Mouse (Mus musculus) forelimb bud, embryonic 11.5 days (tissue): ENCODE measurements around the gene Aspdh.

Experiments used
- DNase-seq: peaks from one replicate; pipeline ENCODE4 v3.0.0-alpha.2; 2012; ENCODE audit warnings: low read depth, low spot score

Aspdh gene

GRCm38 (mm10) chr7:44465111-44465510 is at the start of gene Aspdh:
Aspdh (plus strand) TSS chr7:44465391.
- DNase-seq, result no peak

DNA sequence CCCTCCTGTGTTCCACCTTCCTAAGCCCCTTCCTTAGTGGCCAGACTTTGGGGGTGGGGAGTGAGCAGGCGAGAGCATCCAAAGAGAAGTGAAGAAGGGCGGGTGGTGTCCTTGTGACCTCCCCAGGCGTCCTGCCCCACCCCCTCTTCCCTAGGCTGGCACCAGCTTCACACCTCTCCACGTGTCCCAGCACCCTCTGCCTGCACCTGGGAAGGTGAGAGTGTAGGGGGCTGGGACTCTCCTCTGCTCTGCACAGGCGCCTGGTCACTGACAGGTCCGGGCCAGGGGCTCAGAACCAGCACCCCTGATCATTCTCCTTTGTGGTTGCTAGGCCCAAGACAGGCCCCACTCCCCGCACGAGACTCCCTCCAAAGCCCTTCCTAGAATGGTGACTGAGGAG is 37.5 kb upstream of the Aspdh start:
- DNase-seq, result no peak

- DNase-seq, result peak; percentile 30
Measured at GRCm38 (mm10) chr7:44428171-44428950, 36.8 kb upstream of the Aspdh start.

- DNase-seq, result peak; percentile 44
Measured at GRCm38 (mm10) chr7:44428968-44429521, 36.1 kb upstream of the Aspdh start, which contains the start of gene Lrrc4b. Lrrc4b (plus strand) TSS chr7:44429018.

DNA sequence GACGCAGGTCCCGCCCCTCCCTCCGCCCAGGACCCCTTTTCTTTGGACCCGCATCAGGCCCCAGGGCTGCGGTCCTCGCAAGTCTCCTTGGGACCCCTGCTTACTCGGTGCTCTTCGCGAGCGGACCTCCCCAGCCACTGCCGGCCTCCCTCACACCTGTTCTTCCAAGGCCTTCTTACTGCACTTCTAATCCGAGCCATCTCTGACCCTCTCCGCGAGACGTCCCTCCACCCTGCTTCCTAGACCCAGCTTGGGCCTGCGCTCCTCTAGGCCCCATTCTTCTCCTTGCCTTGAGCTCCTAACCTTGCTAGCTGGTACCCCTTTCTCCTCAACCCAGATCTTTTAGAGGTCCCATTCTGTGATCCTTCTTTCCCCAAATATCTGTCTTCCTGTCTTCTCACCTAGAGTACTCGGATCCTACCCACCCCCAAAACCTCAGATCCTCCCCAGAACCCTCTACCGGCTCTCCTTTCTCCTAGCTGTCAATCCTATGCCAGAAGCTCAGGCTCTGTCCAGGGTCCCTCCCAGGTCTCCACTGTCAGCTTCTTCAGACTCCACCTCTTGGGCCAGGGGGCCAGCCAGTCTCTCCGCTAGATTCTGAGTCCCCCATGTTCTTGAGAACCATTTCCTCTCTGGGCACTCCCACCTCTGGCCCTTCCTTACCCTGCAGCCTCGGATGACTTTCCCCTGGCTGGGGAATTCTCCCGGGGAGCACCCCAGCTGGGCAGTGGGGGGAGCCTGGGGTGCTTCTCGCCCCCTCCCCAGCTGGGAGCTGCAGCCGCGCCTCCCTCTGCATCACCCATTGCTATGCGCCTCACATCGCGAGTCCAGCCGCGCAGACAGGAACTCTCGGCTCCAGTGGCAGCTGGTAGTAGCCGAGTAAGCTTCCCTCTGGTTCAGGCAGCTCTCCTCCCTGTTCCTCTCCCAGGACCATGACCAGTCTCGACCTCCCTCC is 35.4 kb upstream of the Aspdh start:
- DNase-seq, result no peak

- DNase-seq, result no peak
Measured at GRCm38 (mm10) chr7:44432550-44432949, 32.6 kb upstream of the Aspdh start.

DNA sequence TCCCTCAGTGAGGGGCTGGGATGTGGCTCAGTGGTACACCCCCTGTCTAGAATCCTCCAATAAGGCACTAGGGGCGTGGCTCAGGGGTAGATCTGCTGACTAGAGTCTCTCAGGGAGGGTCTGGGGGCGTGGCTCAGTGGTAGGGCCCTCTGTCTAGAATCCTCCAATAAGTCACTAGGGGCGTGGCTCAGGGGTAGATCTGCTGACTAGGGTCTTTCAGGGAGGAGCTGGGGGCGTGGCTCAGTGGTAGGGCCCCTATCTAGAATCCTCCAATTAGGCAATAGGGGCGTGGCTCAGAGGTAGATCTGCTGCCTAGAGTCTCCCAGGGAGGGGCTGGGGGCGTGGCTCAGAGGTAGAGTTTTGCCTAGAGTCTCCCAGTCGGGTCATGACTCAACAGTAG is 31.8 kb upstream of the Aspdh start:
- DNase-seq, result peak; percentile 68

DNA sequence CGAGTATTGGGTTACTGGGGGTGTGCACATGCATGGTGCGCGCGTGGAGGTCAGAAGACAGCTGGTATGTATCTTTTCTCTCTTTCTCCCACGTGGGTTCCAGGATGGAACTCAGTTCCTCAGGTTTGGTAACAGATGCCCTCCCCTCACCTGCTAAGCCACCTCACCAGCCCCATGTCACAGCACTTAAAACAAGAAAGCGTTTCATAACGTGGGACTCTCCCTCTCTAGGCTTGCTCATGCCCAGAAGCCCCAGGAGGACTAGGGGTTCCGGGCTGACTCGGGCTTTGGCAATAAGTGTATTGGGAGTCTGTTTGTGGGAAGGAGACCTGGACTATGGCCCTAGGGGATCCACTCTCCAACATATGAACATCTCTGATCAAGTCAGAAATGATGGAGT is 31.1 kb upstream of the Aspdh start:
- DNase-seq, result no peak

DNA sequence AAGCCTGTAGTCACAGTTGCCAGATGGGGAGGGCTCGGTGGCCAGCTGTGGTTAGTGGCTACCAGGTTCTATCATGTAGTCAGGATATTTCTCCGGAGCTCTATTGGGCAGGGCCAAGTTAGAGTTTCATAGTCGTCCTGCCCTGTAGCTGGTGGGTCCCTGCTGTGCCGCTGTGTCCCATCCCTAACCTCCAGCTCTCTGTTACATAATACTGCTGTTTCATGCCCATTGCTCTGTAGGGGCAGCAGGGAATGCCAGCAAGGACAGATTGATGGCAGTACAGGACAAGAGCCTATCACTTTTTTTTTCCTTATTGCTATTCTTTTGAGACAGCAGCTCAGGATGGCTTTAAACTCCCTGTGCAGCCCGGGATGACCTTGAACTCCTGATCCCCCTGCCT is 29.4 kb upstream of the Aspdh start:
- DNase-seq, result no peak

GRCm38 (mm10) chr7:44436267-44436666 is 28.9 kb upstream of the Aspdh start:
- no peak for DNase-seq

DNA sequence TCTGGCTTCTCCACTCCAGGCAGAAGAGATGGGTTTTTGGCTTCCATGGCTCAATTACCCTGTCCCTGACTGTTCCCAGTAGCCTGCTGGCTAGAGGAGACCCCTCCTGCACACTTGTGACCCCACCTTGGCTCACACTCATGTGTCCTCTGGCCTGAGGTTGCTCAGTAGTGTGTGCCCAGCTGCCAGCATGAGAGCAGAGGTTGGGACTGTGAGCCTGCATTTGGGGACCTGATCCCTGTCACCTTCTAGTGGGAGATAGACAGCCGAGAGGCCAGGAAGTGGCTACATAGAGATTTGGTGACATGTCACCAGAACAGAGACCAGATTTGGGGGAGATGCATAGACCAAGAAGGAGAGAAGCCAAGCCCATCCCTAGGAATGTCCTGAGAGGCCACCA is 28.0 kb upstream of the Aspdh start:
- no peak for DNase-seq

DNA sequence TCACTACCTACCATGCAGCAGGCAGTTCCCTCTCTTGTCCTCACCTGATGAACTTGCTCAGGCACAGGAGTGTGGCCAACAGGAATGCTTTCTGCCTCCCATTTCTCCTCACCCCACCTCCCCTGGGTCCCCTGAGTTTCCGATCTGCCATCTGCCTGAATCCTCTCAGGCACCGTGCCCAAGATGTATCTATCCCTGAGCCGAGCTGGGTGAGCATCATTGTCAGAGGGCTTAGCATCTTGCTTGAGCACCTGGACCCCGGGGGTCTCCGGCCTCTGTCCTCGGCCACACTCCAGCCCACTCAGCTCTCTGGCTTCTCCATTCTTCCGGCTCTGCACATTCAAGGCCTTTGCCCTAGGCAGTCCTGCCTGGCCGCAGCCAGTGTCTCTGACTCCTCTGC is 27.3 kb upstream of the Aspdh start:
- DNase-seq, result no peak

DNA sequence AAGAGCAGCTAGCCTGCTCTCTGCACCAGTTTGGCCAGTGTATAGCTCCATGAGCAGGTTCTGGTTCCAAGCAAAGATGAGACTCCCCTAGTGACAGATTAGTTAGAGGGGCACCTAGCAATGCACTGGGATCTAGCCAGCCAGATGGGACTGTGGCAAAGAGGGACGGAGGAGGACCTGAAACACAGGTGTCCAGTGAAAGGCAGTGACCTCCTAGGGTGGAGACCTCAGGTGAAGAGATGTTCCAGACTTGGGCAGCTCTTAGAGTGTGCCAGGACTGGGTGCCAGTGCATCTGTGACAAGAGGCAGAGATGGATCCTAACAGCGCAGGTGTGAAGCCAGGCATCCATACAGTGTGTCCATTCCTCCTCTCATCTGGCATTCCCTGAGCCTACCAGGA is 25.5 kb upstream of the Aspdh start:
- no peak for DNase-seq

- DNase-seq, result no peak
Measured at GRCm38 (mm10) chr7:44440479-44440878, 24.7 kb upstream of the Aspdh start.

DNA sequence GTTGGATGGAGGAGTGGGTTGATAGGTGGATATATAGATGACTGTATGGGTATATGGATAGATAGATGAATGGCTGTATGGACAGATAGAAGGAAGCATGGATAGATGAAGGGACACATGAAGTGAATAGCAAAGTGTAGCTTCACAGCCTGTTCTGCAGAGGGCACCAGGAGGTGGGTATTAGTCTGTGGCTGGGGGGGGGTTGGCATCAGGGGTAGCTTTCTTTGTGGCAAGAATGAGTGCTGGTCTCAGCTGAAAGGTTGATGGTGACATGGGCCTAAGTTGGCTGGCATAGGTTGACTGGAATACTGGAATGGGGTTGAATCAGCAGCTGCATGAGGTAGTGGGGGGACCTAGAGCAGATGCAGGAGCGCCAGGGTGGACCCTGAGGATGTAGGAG is 24.0 kb upstream of the Aspdh start:
- DNase-seq, result no peak

DNA sequence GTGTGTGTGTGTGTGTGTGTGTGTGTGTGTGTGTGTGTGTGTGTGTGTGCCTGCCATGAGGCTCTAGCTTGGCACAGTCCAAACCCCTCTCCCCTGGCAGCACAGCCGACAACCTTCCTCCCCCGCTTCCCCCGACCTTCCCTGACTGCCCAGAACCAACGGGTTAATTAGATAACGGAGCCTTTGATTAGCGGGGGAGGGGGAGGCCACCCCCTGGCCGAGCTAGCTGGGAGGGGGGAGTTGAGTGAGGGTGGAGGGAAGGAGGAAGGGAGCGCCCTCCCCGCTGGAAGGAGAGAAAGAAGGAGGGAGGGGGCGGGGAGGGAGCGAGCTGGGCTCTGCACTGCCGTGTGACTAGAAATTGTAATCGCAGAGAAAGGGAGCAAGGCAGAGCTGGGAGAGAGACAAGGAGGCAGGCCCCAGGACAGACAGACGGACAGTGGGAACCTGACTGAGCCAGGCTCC is 23.5 kb upstream of the Aspdh start:
- DNase-seq, result no peak

- DNase-seq, result no peak
Measured at GRCm38 (mm10) chr7:44442407-44442821, 22.8 kb upstream of the Aspdh start.

DNA sequence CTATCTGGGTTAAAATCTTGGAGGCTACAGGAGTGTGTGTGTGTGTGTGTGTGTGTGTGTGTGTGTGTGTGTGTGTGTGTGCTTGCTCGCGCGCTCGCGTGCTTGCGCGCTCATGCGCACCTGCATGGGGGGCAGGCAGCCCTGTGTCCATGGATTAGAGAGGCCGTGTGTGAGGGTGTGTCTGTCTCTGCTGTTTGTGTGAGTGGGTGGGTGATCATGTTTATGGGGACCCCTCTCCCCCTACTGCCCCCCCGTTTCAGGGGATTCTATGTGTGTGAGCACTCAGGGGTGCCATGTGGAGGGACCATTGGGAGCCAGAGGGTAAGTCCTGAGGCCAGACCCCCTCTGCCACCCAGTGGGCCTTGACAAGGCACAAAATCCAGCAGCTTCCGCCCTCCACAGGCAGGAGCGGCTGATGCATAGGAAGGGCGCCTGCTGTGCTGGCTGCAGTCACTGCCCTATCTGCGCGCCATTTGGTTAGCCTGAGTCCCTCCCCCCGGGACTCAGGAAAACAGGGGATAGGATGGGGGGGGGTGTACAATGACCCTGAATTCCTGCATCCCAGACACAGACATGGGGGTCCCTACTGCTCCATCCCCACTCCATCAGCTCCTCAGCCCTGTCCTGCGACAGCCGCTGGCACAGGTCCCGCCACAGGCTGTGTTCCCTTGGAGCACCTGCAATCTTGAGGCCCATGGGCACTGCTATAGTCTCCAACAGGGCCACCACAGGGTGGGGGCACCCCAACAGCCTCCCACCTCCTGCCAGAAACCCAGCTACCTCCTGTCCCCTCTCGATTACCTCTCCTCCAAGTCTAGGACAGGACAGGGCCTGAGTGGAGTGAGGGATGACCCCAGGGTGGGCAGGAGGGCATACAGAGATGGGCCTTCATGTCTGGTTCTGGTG is 21.7 kb upstream of the Aspdh start:
- DNase-seq, result no peak

DNA sequence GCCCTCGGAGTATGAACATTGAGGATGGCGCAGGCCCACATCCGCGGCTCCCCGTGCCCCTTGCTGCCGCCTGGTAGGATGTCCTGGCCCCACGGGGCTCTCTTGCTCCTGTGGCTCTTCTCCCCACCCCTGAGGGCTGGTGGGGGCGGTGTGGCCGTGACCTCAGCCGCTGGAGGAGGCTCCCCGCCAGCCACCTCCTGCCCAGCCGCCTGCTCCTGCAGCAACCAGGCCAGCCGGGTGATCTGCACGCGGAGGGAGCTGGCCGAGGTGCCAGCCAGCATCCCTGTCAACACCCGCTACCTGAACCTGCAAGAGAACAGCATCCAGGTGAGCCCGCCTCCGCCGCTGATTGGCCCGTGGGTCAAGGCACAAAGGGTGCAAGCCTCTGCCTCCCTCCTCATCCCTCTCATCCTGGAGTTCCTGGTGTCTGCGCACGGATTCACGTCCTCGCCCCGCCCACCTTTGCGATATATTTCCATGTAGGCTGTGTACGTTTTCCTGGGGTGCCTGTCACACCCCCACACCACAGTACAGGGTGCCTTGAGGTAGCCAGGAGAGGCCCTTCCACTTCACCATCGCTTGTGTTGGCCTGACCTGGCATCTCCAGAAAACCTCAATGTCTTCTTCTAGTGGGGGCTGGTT is 20.2 kb upstream of the Aspdh start:
- DNase-seq, result no peak

DNA sequence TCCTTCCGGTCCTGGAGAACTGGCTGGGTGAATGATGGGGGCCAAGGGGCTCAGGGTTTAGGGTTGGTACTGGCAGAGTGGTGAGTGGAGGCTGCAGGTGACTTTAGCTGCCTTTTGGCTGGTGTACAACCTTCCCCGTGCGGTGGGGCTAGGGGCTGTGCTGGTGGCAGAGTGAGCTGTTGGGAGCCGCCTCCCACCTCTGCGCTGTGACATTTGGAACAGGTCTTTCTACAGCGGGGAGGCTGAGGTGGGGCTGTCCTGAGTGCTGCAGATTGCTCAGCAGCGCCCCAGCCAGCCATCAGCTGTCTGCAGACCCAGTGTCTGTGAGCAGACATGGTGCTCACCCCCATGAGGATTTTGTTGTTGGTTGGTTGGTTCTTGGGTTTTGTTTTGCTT is 19.7 kb upstream of the Aspdh start:
- no peak for DNase-seq
